Mouse (Mus musculus) intestine, embryonic 14.5 days (tissue): ENCODE measurements around the gene 4933430I17Rik. TPM values are rescaled to one million over a fixed set of nuclear protein-coding genes. Genes with fewer than 3 reads are reported as not detected.
"Not testable (repeated sequence)": the region's sequence is repeated elsewhere in the genome, so short reads cannot be mapped to it uniquely, and the experiment has no call there.

Source experiments
- ATAC-seq: fragments of 200-750 bp; cut with Nextera tagmentation; replicated peaks from 2 replicates; pipeline ENCODE4 v1.8.0; 2017; ENCODE audit warnings: low read depth, moderate number of reproducible peaks, moderate TSS enrichment, moderate library complexity; ENCODE audit not compliant: low FRiP score, low TSS enrichment
- DNase-seq: peaks from one replicate; pipeline ENCODE4 v3.0.0-alpha.2; 2018; ENCODE audit warnings: low spot score
- H3K27ac ChIP-seq: fragments of 300-500 bp; sonication (generic); 2 replicates; pipeline ENCODE4 v1.5.1; 2014; ENCODE audit warnings: low read depth, mild to moderate bottlenecking, control low read depth
- H3K27me3 ChIP-seq: fragments of 300-500 bp; sonication (generic); replicated peaks from 2 replicates; pipeline ENCODE4 v1.6.1; 2014; ENCODE audit warnings: low read length, control low read depth; ENCODE audit not compliant: control insufficient read depth, insufficient read depth
- H3K36me3 ChIP-seq: fragments of 300-500 bp; sonication (generic); 2 replicates; pipeline ENCODE4 v1.6.1; 2014; ENCODE audit warnings: low read length, control low read depth; ENCODE audit not compliant: control insufficient read depth, insufficient read depth
- H3K4me1 ChIP-seq: fragments of 300-500 bp; sonication (generic); replicated peaks from 2 replicates; pipeline ENCODE4 v1.6.1; 2014; ENCODE audit warnings: low read length, control low read depth, mixed read lengths; ENCODE audit not compliant: control insufficient read depth, insufficient read depth
- H3K4me2 ChIP-seq: fragments of 300-500 bp; sonication (generic); 2 replicates; pipeline ENCODE4 v1.6.1; 2014; ENCODE audit warnings: low read length
- H3K4me3 ChIP-seq: fragments of 300-500 bp; sonication (generic); 2 replicates; pipeline ENCODE4 v1.5.1; 2014; ENCODE audit warnings: low read depth, low read length, control low read depth, mixed read lengths
- H3K9ac ChIP-seq: fragments of 300-500 bp; sonication (generic); 2 replicates; pipeline ENCODE4 v1.6.1; 2014; ENCODE audit warnings: mild to moderate bottlenecking, low read length
- H3K9me3 ChIP-seq: fragments of 300-500 bp; sonication (generic); 2 replicates; pipeline ENCODE4 v1.6.1; 2016; ENCODE audit warnings: low read length, control low read depth; ENCODE audit not compliant: control insufficient read depth
- WGBS: fragments of 180-500 bp; shearing (Covaris S2); extraction: QIAGEN DNeasy Blood & Tissue Kit; methylation state at CpG from one replicate; pipeline ENCODE4 v1.1.7; 2014; 5-methylcytosine and 5-hydroxymethylcytosine counted together
- polyA plus RNA-seq: library from polyadenylated mRNA; unstranded; fragments of >200 nt; fragmentation: Nextera tagmentation; extraction: Ambion mirVana; gene quantifications from 2 replicates; pipeline ENCODE4 v1.2.1, GENCODE M21; 2014

Gene 4933430I17Rik
- 0.26 and 0.65 TPM in 2 replicates for polyA plus RNA-seq

GRCm38 (mm10) chr4:62524651-62525488 is at the start of gene 4933430I17Rik, which contains the start of gene Pole3:
4933430I17Rik (plus strand) TSS chr4:62525369.
Pole3 (minus strand) TSS chr4:62525068.
- Histone ChIP-seq H3K4me3 (peak within 1 kb of the TSS; percentile 66), H3K27ac (peak within 1 kb of the TSS; percentile 85), H3K4me2 (peak within 1 kb of the TSS; percentile 90), H3K4me1 (peaks cover 8% of the 10 kb centered on the region), H3K9me3 (no peaks in the 10 kb centered on the region), H3K36me3 (peaks cover 17% of the 10 kb centered on the region), H3K27me3 (no peaks in the 10 kb centered on the region), H3K9ac (peak within 1 kb of the TSS; percentile 91)
- ATAC-seq (peak; percentile 99), DNase-seq (peak; percentile 99)
- 0% methylated on average over 59 of the region's 59 CpGs for WGBS

- no peak for DNase-seq
- Histone ChIP-seq H3K27ac (no peak overlapping the region), H3K4me1 (no peaks in the 10 kb centered on the region), H3K27me3 (no peaks in the 10 kb centered on the region), H3K9me3 (no peaks in the 10 kb centered on the region), H3K4me2 (no peak overlapping the region), H3K9ac (no peak overlapping the region), H3K4me3 (no peak overlapping the region), H3K36me3 (no peaks in the 10 kb centered on the region)
- no peak for ATAC-seq
- WGBS = 77% methylated on average over 6 of the region's 6 CpGs
These were observed 49.4 kb upstream of the 4933430I17Rik start for GRCm38 (mm10) chr4:62475793-62476192.

- no peaks in the 10 kb centered on the region for H3K36me3 ChIP-seq
These were observed 47.5 kb upstream of the 4933430I17Rik start for GRCm38 (mm10) chr4:62477542-62478244.

GRCm38 (mm10) chr4:62479593-62479936 is 45.6 kb upstream of the 4933430I17Rik start:
- H3K9me3 ChIP-seq, DNase-seq, ATAC-seq, H3K27me3 ChIP-seq, H3K36me3 ChIP-seq, H3K27ac ChIP-seq, H3K4me1 ChIP-seq: not testable (repeated sequence)
- Histone ChIP-seq H3K9ac (peak overlapping the region; percentile 51), H3K4me3 (peak overlapping the region; percentile 47), H3K4me2 (peak overlapping the region; percentile 71)
- 13% methylated on average over 11 of the region's 11 CpGs for WGBS

More at GRCm38 (mm10) chr4:62477542-62478244, 47.5 kb upstream of the 4933430I17Rik start:
- DNase-seq = no peak
- no peak for ATAC-seq
- H3K27me3 ChIP-seq = no peaks in the 10 kb centered on the region
- no peaks in the 10 kb centered on the region for H3K9me3 ChIP-seq
- H3K9ac ChIP-seq = no peak overlapping the region
- H3K27ac ChIP-seq = no peak overlapping the region
- no peak overlapping the region for H3K4me2 ChIP-seq
- 69% methylated on average over 6 of the region's 6 CpGs for WGBS
- H3K4me3 ChIP-seq = no peak overlapping the region
- H3K4me1 ChIP-seq = no peaks in the 10 kb centered on the region

GRCm38 (mm10) chr4:62479937-62480708 is 45.0 kb upstream of the 4933430I17Rik start, which contains the start of gene Bspry:
Bspry (plus strand) TSS chr4:62480053.
- H3K9ac ChIP-seq = peak within 1 kb of the TSS; percentile 51
- peak; percentile 82 for DNase-seq
- peak within 1 kb of the TSS; percentile 47 for H3K4me3 ChIP-seq
- 2% methylated on average over 70 of the region's 71 CpGs for WGBS
- no peaks in the 10 kb centered on the region for H3K9me3 ChIP-seq
- H3K27me3 ChIP-seq = no peaks in the 10 kb centered on the region
- ATAC-seq = peak; percentile 92
- H3K4me2 ChIP-seq = peak within 1 kb of the TSS; percentile 71
- no peaks in the 10 kb centered on the region for H3K4me1 ChIP-seq
- H3K27ac ChIP-seq = peak within 1 kb of the TSS; percentile 57; the same call in 1 of the 2 replicates
- 0 out of 2 replicates have a peak, but pooled peaks cover 4% of the 10 kb centered on the region for H3K36me3 ChIP-seq

- ATAC-seq = no peak
- no peak overlapping the region for H3K27ac ChIP-seq
- H3K4me2 ChIP-seq = peak overlapping the region; percentile 71
- H3K36me3 ChIP-seq = 0 out of 2 replicates have a peak, but pooled peaks cover 4% of the 10 kb centered on the region
- 37% methylated on average over 10 of the region's 10 CpGs for WGBS
- H3K9me3 ChIP-seq = no peaks in the 10 kb centered on the region
- peak; percentile 62 for DNase-seq
- H3K4me1 ChIP-seq = no peaks in the 10 kb centered on the region
- H3K4me3 ChIP-seq = peak overlapping the region; percentile 47
- no peaks in the 10 kb centered on the region for H3K27me3 ChIP-seq
- H3K9ac ChIP-seq = no peak overlapping the region
These were observed 44.2 kb upstream of the 4933430I17Rik start for GRCm38 (mm10) chr4:62480709-62481605.

- 82% methylated on average over 3 of the region's 3 CpGs for WGBS
- Histone ChIP-seq H3K4me1 (no peaks in the 10 kb centered on the region), H3K9ac (no peak overlapping the region), H3K9me3 (no peaks in the 10 kb centered on the region), H3K27ac (no peak overlapping the region), H3K36me3 (0 out of 2 replicates have a peak, but pooled peaks cover 4% of the 10 kb centered on the region), H3K27me3 (no peaks in the 10 kb centered on the region), H3K4me3 (no peak overlapping the region), H3K4me2 (no peak overlapping the region)
- ATAC-seq = no peak
- no peak for DNase-seq
These were observed 40.2 kb upstream of the 4933430I17Rik start for GRCm38 (mm10) chr4:62484928-62485327.
